Mouse (Mus musculus): ENCODE results near the gene Gm20388. TPM values are rescaled to one million over a fixed set of nuclear protein-coding genes. Genes with fewer than 3 reads are reported as not detected.

Gm20388 gene
- total and polyA plus RNA-seq, 3 experiments: 0.02 to 0.05 TPM; not detected in 1

GRCm38 (mm10) chr8:120229574-120229916 lies 318.9 kb downstream of the Gm20388 start:
- Histone ChIP-seq H3K27me3 (ENCODE audit: insufficient read depth, low read length) (no peaks in the 10 kb centered on the region; the same call in 1 of the 2 replicates), H3K36me3 (replicated peaks) (no peaks in the 10 kb centered on the region), H3K4me3 (ENCODE audit: low read depth, low read length) (peak overlapping the region; percentile 16; the same call in 1 of the 2 replicates), H3K9me3 (replicated peaks) (peaks cover 41% of the 10 kb centered on the region), H3K4me1 (ENCODE audit: insufficient read depth, low read depth, low read length) (no peaks in the 10 kb centered on the region)
- ATAC-seq (ENCODE audit: extremely low read depth, insufficient number of reproducible peaks, low FRiP score, poor library complexity, severe bottlenecking): no peak
- no peak for DNase-seq (ENCODE audit: low spot score)
- TF ChIP-seq CTCF (IDR thresholded peaks at IDR 0.05; ENCODE audit: low read depth, low read length): no peak
- TF ChIP-seq POLR2AphosphoS5 (IDR thresholded peaks at IDR 0.05; ENCODE audit: insufficient replicate concordance, low read depth, low read length): no peak
- TF ChIP-seq TAL1 (conservative IDR thresholded peaks at IDR 0.05; ENCODE audit: low read depth, low read length): no peak
- TF ChIP-seq GATA1 (IDR thresholded peaks at IDR 0.05; ENCODE audit: borderline replicate concordance, low read length): no peak
- no peak for TF ChIP-seq GATA2 (IDR thresholded peaks at IDR 0.05; ENCODE audit: borderline replicate concordance, low read depth, low read length)

GRCm38 (mm10) chr8:120230081-120230480 lies 319.4 kb downstream of the Gm20388 start:
- TF ChIP-seq GATA2 (IDR thresholded peaks at IDR 0.05; ENCODE audit: borderline replicate concordance, low read depth, low read length) (no peak), POLR2AphosphoS5 (IDR thresholded peaks at IDR 0.05; ENCODE audit: insufficient replicate concordance, low read depth, low read length) (no peak), TAL1 (conservative IDR thresholded peaks at IDR 0.05; ENCODE audit: low read depth, low read length) (no peak), GATA1 (IDR thresholded peaks at IDR 0.05; ENCODE audit: borderline replicate concordance, low read length) (no peak), CTCF (IDR thresholded peaks at IDR 0.05; ENCODE audit: low read depth, low read length) (no peak)
- H3K4me1 ChIP-seq (ENCODE audit: insufficient read depth, low read depth, low read length): no peaks in the 10 kb centered on the region
- H3K27me3 ChIP-seq (ENCODE audit: insufficient read depth, low read length): no peaks in the 10 kb centered on the region; the same call in 1 of the 2 replicates
- H3K9me3 ChIP-seq (replicated peaks): peaks cover 41% of the 10 kb centered on the region
- DNase-seq (ENCODE audit: low spot score): no peak
- H3K36me3 ChIP-seq (replicated peaks): no peaks in the 10 kb centered on the region
- peak overlapping the region; percentile 16; the same call in 1 of the 2 replicates for H3K4me3 ChIP-seq (ENCODE audit: low read depth, low read length)
- no peak for ATAC-seq (ENCODE audit: extremely low read depth, insufficient number of reproducible peaks, low FRiP score, poor library complexity, severe bottlenecking)

GRCm38 (mm10) chr8:120230715-120231614 lies 320.3 kb downstream of the Gm20388 start:
- TF ChIP-seq GATA2 (IDR thresholded peaks at IDR 0.05; ENCODE audit: borderline replicate concordance, low read depth, low read length) (no peak), POLR2AphosphoS5 (IDR thresholded peaks at IDR 0.05; ENCODE audit: insufficient replicate concordance, low read depth, low read length) (no peak), CTCF (IDR thresholded peaks at IDR 0.05; ENCODE audit: low read depth, low read length) (no peak), GATA1 (IDR thresholded peaks at IDR 0.05; ENCODE audit: borderline replicate concordance, low read length) (no peak), TAL1 (conservative IDR thresholded peaks at IDR 0.05; ENCODE audit: low read depth, low read length) (no peak)
- no peak overlapping the region for H3K4me3 ChIP-seq (ENCODE audit: low read depth, low read length)
- DNase-seq (ENCODE audit: low spot score) (no peak), ATAC-seq (ENCODE audit: extremely low read depth, insufficient number of reproducible peaks, low FRiP score, poor library complexity, severe bottlenecking) (no peak)
- H3K36me3 ChIP-seq (replicated peaks): no peaks in the 10 kb centered on the region
- no peaks in the 10 kb centered on the region; the same call in 1 of the 2 replicates for H3K27me3 ChIP-seq (ENCODE audit: insufficient read depth, low read length)
- peaks cover 41% of the 10 kb centered on the region for H3K9me3 ChIP-seq (replicated peaks)
- no peaks in the 10 kb centered on the region for H3K4me1 ChIP-seq (ENCODE audit: insufficient read depth, low read depth, low read length)

GRCm38 (mm10) chr8:120231870-120232269 lies 321.2 kb downstream of the Gm20388 start:
- no peaks in the 10 kb centered on the region; the same call in 1 of the 2 replicates for H3K27me3 ChIP-seq (ENCODE audit: insufficient read depth, low read length)
- no peak for TF ChIP-seq POLR2AphosphoS5 (IDR thresholded peaks at IDR 0.05; ENCODE audit: insufficient replicate concordance, low read depth, low read length)
- no peak for TF ChIP-seq CTCF (IDR thresholded peaks at IDR 0.05; ENCODE audit: low read depth, low read length)
- TF ChIP-seq TAL1 (conservative IDR thresholded peaks at IDR 0.05; ENCODE audit: low read depth, low read length): no peak
- no peak for TF ChIP-seq GATA2 (IDR thresholded peaks at IDR 0.05; ENCODE audit: borderline replicate concordance, low read depth, low read length)
- no peak for TF ChIP-seq GATA1 (IDR thresholded peaks at IDR 0.05; ENCODE audit: borderline replicate concordance, low read length)
- H3K4me3 ChIP-seq (ENCODE audit: low read depth, low read length): no peak overlapping the region
- no peaks in the 10 kb centered on the region for H3K36me3 ChIP-seq (replicated peaks)
- no peak for DNase-seq (ENCODE audit: low spot score)
- no peaks in the 10 kb centered on the region for H3K4me1 ChIP-seq (ENCODE audit: insufficient read depth, low read depth, low read length)
- no peak for ATAC-seq (ENCODE audit: extremely low read depth, insufficient number of reproducible peaks, low FRiP score, poor library complexity, severe bottlenecking)
- peaks cover 44% of the 10 kb centered on the region for H3K9me3 ChIP-seq (replicated peaks)

GRCm38 (mm10) chr8:120232398-120232797 lies 321.8 kb downstream of the Gm20388 start:
- H3K4me3 ChIP-seq (ENCODE audit: low read depth, low read length): no peak overlapping the region
- no peaks in the 10 kb centered on the region for H3K36me3 ChIP-seq (replicated peaks)
- no peaks in the 10 kb centered on the region for H3K4me1 ChIP-seq (ENCODE audit: insufficient read depth, low read depth, low read length)
- TF ChIP-seq TAL1 (conservative IDR thresholded peaks at IDR 0.05; ENCODE audit: low read depth, low read length) (no peak), GATA2 (IDR thresholded peaks at IDR 0.05; ENCODE audit: borderline replicate concordance, low read depth, low read length) (no peak)
- DNase-seq (ENCODE audit: low spot score) (no peak), ATAC-seq (ENCODE audit: extremely low read depth, insufficient number of reproducible peaks, low FRiP score, poor library complexity, severe bottlenecking) (no peak)
- H3K9me3 ChIP-seq (replicated peaks): peaks cover 43% of the 10 kb centered on the region
- H3K27me3 ChIP-seq (ENCODE audit: insufficient read depth, low read length): no peaks in the 10 kb centered on the region; the same call in 1 of the 2 replicates

- H3K4me3 ChIP-seq (ENCODE audit: low read depth, low read length): no peak overlapping the region
- no peak for TF ChIP-seq GATA1 (IDR thresholded peaks at IDR 0.05; ENCODE audit: borderline replicate concordance, low read length)
- no peak for TF ChIP-seq CTCF (IDR thresholded peaks at IDR 0.05; ENCODE audit: low read depth, low read length)
- no peak for TF ChIP-seq TAL1 (conservative IDR thresholded peaks at IDR 0.05; ENCODE audit: low read depth, low read length)
- no peak for TF ChIP-seq GATA2 (IDR thresholded peaks at IDR 0.05; ENCODE audit: borderline replicate concordance, low read depth, low read length)
- no peak for TF ChIP-seq POLR2AphosphoS5 (IDR thresholded peaks at IDR 0.05; ENCODE audit: insufficient replicate concordance, low read depth, low read length)
- H3K4me1 ChIP-seq (ENCODE audit: insufficient read depth, low read depth, low read length): no peaks in the 10 kb centered on the region
- ATAC-seq (ENCODE audit: extremely low read depth, insufficient number of reproducible peaks, low FRiP score, poor library complexity, severe bottlenecking) (no peak), DNase-seq (ENCODE audit: low spot score) (no peak)
- peaks cover 43% of the 10 kb centered on the region for H3K9me3 ChIP-seq (replicated peaks)
- H3K36me3 ChIP-seq (replicated peaks): no peaks in the 10 kb centered on the region
- no peaks in the 10 kb centered on the region; the same call in 1 of the 2 replicates for H3K27me3 ChIP-seq (ENCODE audit: insufficient read depth, low read length)
Measured at GRCm38 (mm10) chr8:120232913-120233312, 322.3 kb downstream of the Gm20388 start.

All from G1E (cell line).